ENCODE assay signal across 16 mouse cellular contexts in genomic region chr2:14216653-14217052, GRCm38 (mm10). TPM values are rescaled to one million over a fixed set of nuclear protein-coding genes. Genes with fewer than 3 reads are reported as not detected.
"Had no signal": no experiment of that assay in that cellular context is flagged by ENCODE, and none has a peak within 500 bp of the region (broad histone marks: within the 10 kb centered on the region; RNA-seq: fewer than 3 reads in every experiment).

No protein-coding gene starts in this region.

- H3K9ac ChIP-seq: liver, embryonic 13.5 days; liver, embryonic 15.5 days; liver, postnatal 0 days; lung, embryonic 15.5 days; midbrain, embryonic 12.5 days; neural tube, embryonic 12.5 days had no signal

- DNase-seq: liver, embryonic 13.5 days; liver, postnatal 0 days; lung, adult 2 months; lung, postnatal 4 days; midbrain, embryonic 14.5 days; right cerebral cortex, postnatal 14 days; spleen, adult 18-20 months; thymus, adult 18-20 months; thymus, postnatal 14 days; thymus, postnatal 36 days had no signal

- H3K4me1 ChIP-seq: liver, embryonic 13.5 days; liver, embryonic 15.5 days; lung, embryonic 15.5 days; neural tube, embryonic 12.5 days had no signal

- H3K27me3 ChIP-seq: liver, embryonic 13.5 days; liver, embryonic 15.5 days; lung, embryonic 15.5 days; megakaryocyte, embryonic 14.5 days; midbrain, embryonic 12.5 days; neural tube, embryonic 12.5 days had no signal

- H3K4me3 ChIP-seq: liver, embryonic 13.5 days; liver, embryonic 15.5 days; lung, embryonic 15.5 days; megakaryocyte, embryonic 14.5 days; midbrain, embryonic 12.5 days; neural tube, embryonic 12.5 days had no signal

- ATAC-seq: liver, postnatal 0 days; lung, postnatal 0 days had no signal

- H3K36me3 ChIP-seq: liver, embryonic 13.5 days; liver, embryonic 15.5 days; lung, embryonic 15.5 days; midbrain, embryonic 12.5 days; neural tube, embryonic 12.5 days had no signal

- H3K9me3 ChIP-seq: liver, embryonic 13.5 days; liver, embryonic 15.5 days; lung, embryonic 15.5 days; megakaryocyte, embryonic 14.5 days; midbrain, embryonic 12.5 days; neural tube, embryonic 12.5 days had no signal

- H3K27ac ChIP-seq: liver, embryonic 13.5 days; liver, embryonic 15.5 days; lung, embryonic 15.5 days; midbrain, embryonic 12.5 days; neural tube, embryonic 12.5 days had no signal

- H3K4me2 ChIP-seq: liver, embryonic 13.5 days; liver, embryonic 15.5 days; lung, embryonic 15.5 days; midbrain, embryonic 12.5 days; neural tube, embryonic 12.5 days had no signal

RNA-seq across cellular contexts. Expression of gene Tmem236, which starts 42.3 kb away (rescaled TPM):
- polyA plus RNA-seq: liver, embryonic 13.5 days; liver, postnatal 0 days; lung, adult 2 months; lung, embryonic 15.5 days had no signal
